Mouse (Mus musculus) megakaryocyte, embryonic 14.5 days (primary cell): Measurements from ENCODE around the gene Ell.

Experiments
- FLI1 ChIP-seq: IDR thresholded peaks from 2 replicates; pipeline ENCODE4 v1.6.1; 2012; ENCODE audit warnings: low read length, inconsistent platforms, mixed read lengths
- GATA1 ChIP-seq: IDR thresholded peaks from 3 replicates; pipeline ENCODE4 v1.6.1; 2012; ENCODE audit warnings: mixed read lengths, low read length, inconsistent platforms, borderline replicate concordance

- TF ChIP-seq GATA1, result no peak
- no peak for TF ChIP-seq FLI1
These were observed 22.7 kb downstream of the Ell start for GRCm38 (mm10) chr8:70561809-70562535.
